Mouse (Mus musculus): ENCODE results near the gene Ttll1.

Gene Ttll1

GRCm38 (mm10) chr15:83453879-83454278, 56.8 kb downstream of the Ttll1 start:
- no peak for DNase-seq

- no peak for DNase-seq
Observed at GRCm38 (mm10) chr15:83452219-83452760, 58.4 kb downstream of the Ttll1 start.

- DNase-seq: no peak
Observed at GRCm38 (mm10) chr15:83451621-83452210, 59.0 kb downstream of the Ttll1 start.

- no peak for DNase-seq
Observed at GRCm38 (mm10) chr15:83450007-83450406, 60.7 kb downstream of the Ttll1 start.

GRCm38 (mm10) chr15:83448646-83449045, 62.0 kb downstream of the Ttll1 start:
- no peak for DNase-seq

- DNase-seq: no peak
Observed at GRCm38 (mm10) chr15:83447791-83448544, 62.7 kb downstream of the Ttll1 start.

- DNase-seq: no peak
Observed at GRCm38 (mm10) chr15:83445908-83446307, 64.8 kb downstream of the Ttll1 start.

GRCm38 (mm10) chr15:83445383-83445782, 65.3 kb downstream of the Ttll1 start:
- no peak for DNase-seq

GRCm38 (mm10) chr15:83444425-83444824, 66.3 kb downstream of the Ttll1 start:
- no peak for DNase-seq

- DNase-seq: no peak
Observed at GRCm38 (mm10) chr15:83442495-83443037, 68.1 kb downstream of the Ttll1 start.

- DNase-seq: no peak
Observed at GRCm38 (mm10) chr15:83440726-83441125, 70.0 kb downstream of the Ttll1 start.

GRCm38 (mm10) chr15:83436541-83436940, 74.2 kb downstream of the Ttll1 start:
- DNase-seq: no peak

GRCm38 (mm10) chr15:83435324-83436090, 75.2 kb downstream of the Ttll1 start:
- no peak for DNase-seq

- DNase-seq: no peak
Observed at GRCm38 (mm10) chr15:83434692-83435091, 76.0 kb downstream of the Ttll1 start.

Data from spleen, adult 18-20 months (tissue).